Mouse (Mus musculus) myocyte (in vitro differentiated cells): ENCODE measurements around the gene Prkag1.

Experiments
- E2F4 ChIP-seq: IDR thresholded peaks from one replicate; pipeline ENCODE4 v1.6.1; 2011; ENCODE audit warnings: mild to moderate bottlenecking, control low read depth, moderate library complexity; ENCODE audit not compliant: insufficient read depth
- MAX ChIP-seq: IDR thresholded peaks from one replicate; pipeline ENCODE4 v1.6.1; 2011; ENCODE audit warnings: low read depth, mild to moderate bottlenecking, control low read depth
- POLR2A ChIP-seq: IDR thresholded peaks from one replicate; pipeline ENCODE4 v1.6.1; 2011; ENCODE audit warnings: low read depth, mild to moderate bottlenecking, control low read depth, moderate library complexity; ENCODE audit not compliant: insufficient read length
- POLR2AphosphoS2 ChIP-seq: IDR thresholded peaks from one replicate; pipeline ENCODE4 v1.6.1; 2011; ENCODE audit warnings: low read depth, control low read depth; ENCODE audit not compliant: insufficient read length
- TCF12 ChIP-seq: IDR thresholded peaks from one replicate; pipeline ENCODE4 v1.6.1; 2011; ENCODE audit warnings: mild to moderate bottlenecking, control low read depth; ENCODE audit not compliant: poor library complexity, insufficient read depth, severe bottlenecking

DNA sequence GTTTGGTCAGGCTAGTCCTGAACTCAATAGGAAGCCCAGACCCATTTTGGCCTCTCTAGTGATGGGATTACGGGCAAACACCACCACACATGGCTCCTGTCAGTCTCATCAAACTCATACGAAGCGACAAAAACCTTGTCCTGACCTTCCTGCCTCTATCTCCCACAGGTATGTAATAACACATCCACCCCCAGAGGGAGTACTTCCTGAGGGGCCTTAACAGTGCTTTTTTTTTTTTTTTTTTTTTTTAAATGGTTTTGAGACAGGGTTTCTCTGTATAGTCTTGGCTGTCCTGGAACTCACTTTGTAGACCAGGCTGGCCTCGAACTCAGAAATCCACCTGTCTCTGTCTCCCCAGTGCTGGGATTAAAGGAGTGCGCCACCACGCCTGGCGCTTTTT is 13.2 kb downstream of the Prkag1 start:
- no peak for TF ChIP-seq TCF12
- TF ChIP-seq E2F4, result no peak
- TF ChIP-seq POLR2AphosphoS2, result no peak
- TF ChIP-seq MAX, result no peak
- TF ChIP-seq POLR2A, result no peak
